Mouse (Mus musculus) cortical plate, adult 2 months (tissue): ENCODE measurements around the gene Lpar5.

Source experiments
- CTCF ChIP-seq: fragments of 200-500 bp; IDR thresholded peaks from 2 replicates; pipeline ENCODE4 v1.5.1; 2011; ENCODE audit warnings: mild to moderate bottlenecking, control low read depth, low read length; ENCODE audit not compliant: insufficient read depth; ENCODE audit errors: extremely low read depth
- POLR2A ChIP-seq: fragments of 200-500 bp; IDR thresholded peaks from 2 replicates; pipeline ENCODE4 v1.6.1; 2011; ENCODE audit warnings: mild to moderate bottlenecking, low read length, control low read depth; ENCODE audit not compliant: insufficient read depth; ENCODE audit errors: extremely low read depth

GRCm38 (mm10) chr6:125089521-125090321 is 22.0 kb downstream of the Lpar5 start:
- TF ChIP-seq POLR2A (no peak), CTCF (no peak)
